Mouse (Mus musculus): ENCODE data around the gene Tmem60. TPM values are rescaled to one million over a fixed set of nuclear protein-coding genes. Genes with fewer than 3 reads are reported as not detected.

Gene Tmem60
- polyA plus RNA-seq, 1 experiment: 46.3 TPM

DNA sequence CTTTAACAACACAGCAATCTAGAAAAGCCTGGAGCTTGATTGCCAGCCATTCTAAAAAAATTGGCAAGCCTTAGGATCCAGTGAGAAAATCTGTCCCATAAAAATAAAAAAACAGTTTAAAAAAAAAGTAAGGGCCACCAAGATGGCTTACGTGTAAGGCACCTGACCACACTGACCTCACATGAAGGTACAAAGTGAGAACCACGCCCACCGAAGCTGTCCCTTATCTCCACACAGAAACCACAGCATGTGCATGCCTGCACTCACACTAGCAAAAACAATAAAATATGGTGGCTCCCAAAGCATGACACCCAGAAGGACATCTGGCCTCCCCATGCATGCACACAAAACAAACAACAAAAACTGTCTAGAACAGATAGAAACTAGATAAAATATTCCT is 49.3 kb downstream of the Tmem60 start:
- Histone ChIP-seq H3K27ac (replicated peaks; ENCODE audit: low read depth, low read length) (no peak overlapping the region), H3K4me1 (ENCODE audit: control insufficient read depth, insufficient read depth, insufficient read length, low read length) (peaks cover 21% of the 10 kb centered on the region), H3K4me3 (ENCODE audit: insufficient read depth, low read depth, low read length) (no peak overlapping the region)

DNA sequence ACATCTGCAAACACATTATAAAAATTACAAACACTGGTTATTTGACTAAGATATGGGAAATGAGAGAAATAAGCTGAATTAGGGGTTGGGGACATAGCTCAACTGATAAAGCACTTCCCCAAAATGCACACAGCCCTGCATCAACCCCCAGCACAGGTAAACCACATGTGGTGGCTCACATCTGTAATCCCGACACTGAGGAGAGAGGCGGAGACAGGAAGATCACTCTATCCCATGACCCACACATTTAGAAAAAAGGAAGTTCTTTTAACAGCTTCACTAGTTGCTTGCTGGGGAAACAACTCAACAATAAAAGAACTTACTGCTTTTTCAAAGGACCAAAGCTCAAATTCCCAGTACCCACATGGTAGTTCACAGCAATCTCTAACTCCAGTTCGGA is 50.6 kb downstream of the Tmem60 start:
- Histone ChIP-seq H3K4me3 (ENCODE audit: insufficient read depth, low read depth, low read length) (no peak overlapping the region), H3K27ac (replicated peaks; ENCODE audit: low read depth, low read length) (no peak overlapping the region), H3K4me1 (ENCODE audit: control insufficient read depth, insufficient read depth, insufficient read length, low read length) (peaks cover 21% of the 10 kb centered on the region)

DNA sequence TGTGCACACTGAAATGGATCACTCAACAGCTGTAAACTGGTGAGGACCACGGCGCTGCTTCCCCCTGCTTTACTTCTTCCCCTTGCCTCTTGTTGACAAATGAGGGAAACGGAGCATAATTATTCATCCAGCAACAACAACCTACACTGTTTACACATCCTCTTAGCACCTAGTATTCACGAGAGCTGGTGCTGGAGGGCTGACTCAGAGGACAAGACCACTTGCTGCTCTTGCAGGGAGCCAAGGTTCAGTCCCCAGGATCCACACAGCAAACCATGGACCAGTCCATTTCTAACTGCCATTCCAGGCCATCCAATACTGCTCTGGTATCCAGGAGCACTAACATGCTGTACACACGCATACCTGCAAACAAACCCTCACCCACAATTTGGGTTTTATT is 53.9 kb downstream of the Tmem60 start:
- peaks cover 29% of the 10 kb centered on the region for H3K4me1 ChIP-seq (ENCODE audit: control insufficient read depth, insufficient read depth, insufficient read length, low read length)
- H3K27ac ChIP-seq (replicated peaks; ENCODE audit: low read depth, low read length): no peak overlapping the region
- no peak overlapping the region for H3K4me3 ChIP-seq (ENCODE audit: insufficient read depth, low read depth, low read length)

Other genes with a start within 250 kb of the Tmem60 start
- 9.7 and 16.3 TPM in 2 replicates for gene Phtf2, start 67 bp upstream of the Tmem60 start, polyA plus RNA-seq (2012; ENCODE audit: insufficient read depth, insufficient read length, missing spikeins)
- gene Rsbn1l, start 74.2 kb downstream of the Tmem60 start, polyA plus RNA-seq (2012; ENCODE audit: insufficient read depth, insufficient read length, missing spikeins): 4.8 and 6.7 TPM in 2 replicates
- 17.4 and 29.5 TPM in 2 replicates for gene Ptpn12, start 173.7 kb downstream of the Tmem60 start, polyA plus RNA-seq (2012; ENCODE audit: insufficient read depth, insufficient read length, missing spikeins)

All from brown adipose tissue, adult 24 weeks (tissue).